Mouse (Mus musculus) kidney, embryonic 15.5 days (tissue): ENCODE measurements around the gene Abca13. TPM values are rescaled to one million over a fixed set of nuclear protein-coding genes. Genes with fewer than 3 reads are reported as not detected.
"Not testable (repeated sequence)": the region's sequence is repeated elsewhere in the genome, so short reads cannot be mapped to it uniquely, and the experiment has no call there.

Experiments
- ATAC-seq: fragments of 200-750 bp; cut with Nextera tagmentation; replicated peaks from 2 replicates; pipeline ENCODE4 v1.8.0; 2017; ENCODE audit warnings: moderate TSS enrichment; ENCODE audit not compliant: low FRiP score
- H3K27ac ChIP-seq: fragments of 300-500 bp; sonication (generic); 2 replicates; pipeline ENCODE4 v1.5.1; 2015; ENCODE audit warnings: mild to moderate bottlenecking, inconsistent platforms
- H3K27me3 ChIP-seq: fragments of 300-500 bp; sonication (generic); 2 replicates; pipeline ENCODE4 v1.6.1; 2015; ENCODE audit warnings: inconsistent platforms
- H3K36me3 ChIP-seq: fragments of 300-500 bp; sonication (generic); 2 replicates; pipeline ENCODE4 v1.6.1; 2015; ENCODE audit warnings: inconsistent platforms
- H3K4me1 ChIP-seq: fragments of 300-500 bp; sonication (generic); 2 replicates; pipeline ENCODE4 v1.6.1; 2015; ENCODE audit warnings: inconsistent platforms
- H3K4me2 ChIP-seq: fragments of 300-500 bp; sonication (generic); 2 replicates; pipeline ENCODE4 v1.6.1; 2015; ENCODE audit warnings: moderate library complexity, mild to moderate bottlenecking, inconsistent platforms
- H3K4me3 ChIP-seq: fragments of 300-500 bp; sonication (generic); replicated peaks from 2 replicates; pipeline ENCODE4 v1.5.1; 2015; ENCODE audit warnings: mild to moderate bottlenecking, inconsistent platforms
- H3K9ac ChIP-seq: fragments of 300-500 bp; sonication (generic); 2 replicates; pipeline ENCODE4 v1.6.1; 2015; ENCODE audit warnings: mild to moderate bottlenecking, inconsistent platforms
- H3K9me3 ChIP-seq: fragments of 300-500 bp; sonication (generic); replicated peaks from 2 replicates; pipeline ENCODE4 v1.6.1; 2016; ENCODE audit warnings: inconsistent platforms
- WGBS: fragments of 180-500 bp; shearing (Covaris S2); methylation state at CpG from one replicate; pipeline ENCODE4 v1.1.7; 2015; ENCODE audit warnings: mixed read lengths; 5-methylcytosine and 5-hydroxymethylcytosine counted together
- polyA plus RNA-seq: library from polyadenylated mRNA; unstranded; fragments of >200 nt; fragmentation: Nextera tagmentation; extraction: Ambion mirVana; gene quantifications from 2 replicates; pipeline ENCODE4 v1.2.1, GENCODE M21; 2015

Abca13 gene
- polyA plus RNA-seq, 1 experiment from 2014 or later = 0.16 TPM

DNA sequence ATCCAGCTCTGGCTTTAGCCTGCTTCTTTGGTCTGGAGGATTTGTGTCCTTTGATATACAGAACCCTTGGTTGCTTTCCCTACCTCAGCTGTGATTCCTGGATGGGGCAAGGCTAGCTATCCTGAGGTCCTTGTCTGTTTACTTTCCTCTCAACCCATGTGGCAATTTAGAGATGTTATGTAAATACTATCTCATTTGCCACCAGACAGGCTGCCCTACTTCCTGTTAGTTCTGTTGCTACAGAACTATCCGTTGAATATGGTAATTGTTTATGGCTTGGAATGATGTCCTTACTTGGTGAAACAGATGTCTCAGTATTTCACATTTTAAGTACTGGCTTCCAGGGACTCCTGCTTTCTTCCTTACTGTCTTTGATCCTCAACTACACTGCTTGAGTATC is 107.9 kb downstream of the Abca13 start:
- no peaks in the 10 kb centered on the region for H3K9me3 ChIP-seq
- H3K27me3 ChIP-seq = no peaks in the 10 kb centered on the region
- 46% methylated on average over 1 of the region's 1 CpGs for WGBS
- ATAC-seq = no peak
- no peaks in the 10 kb centered on the region for H3K4me1 ChIP-seq
- no peak overlapping the region for H3K4me3 ChIP-seq
- no peak overlapping the region for H3K27ac ChIP-seq
- H3K36me3 ChIP-seq = no peaks in the 10 kb centered on the region
- H3K4me2 ChIP-seq = no peak overlapping the region
- no peak overlapping the region for H3K9ac ChIP-seq

- no peak for ATAC-seq
- H3K36me3 ChIP-seq = no peaks in the 10 kb centered on the region
- H3K9me3 ChIP-seq = no peaks in the 10 kb centered on the region
- H3K9ac ChIP-seq = no peak overlapping the region
- H3K27ac ChIP-seq = no peak overlapping the region
- no peak overlapping the region for H3K4me3 ChIP-seq
- WGBS = 77% methylated on average over 4 of the region's 4 CpGs
- H3K27me3 ChIP-seq = no peaks in the 10 kb centered on the region
- H3K4me2 ChIP-seq = no peak overlapping the region
- H3K4me1 ChIP-seq = no peaks in the 10 kb centered on the region
Measured at GRCm38 (mm10) chr11:9305450-9305849, 113.7 kb downstream of the Abca13 start.

DNA sequence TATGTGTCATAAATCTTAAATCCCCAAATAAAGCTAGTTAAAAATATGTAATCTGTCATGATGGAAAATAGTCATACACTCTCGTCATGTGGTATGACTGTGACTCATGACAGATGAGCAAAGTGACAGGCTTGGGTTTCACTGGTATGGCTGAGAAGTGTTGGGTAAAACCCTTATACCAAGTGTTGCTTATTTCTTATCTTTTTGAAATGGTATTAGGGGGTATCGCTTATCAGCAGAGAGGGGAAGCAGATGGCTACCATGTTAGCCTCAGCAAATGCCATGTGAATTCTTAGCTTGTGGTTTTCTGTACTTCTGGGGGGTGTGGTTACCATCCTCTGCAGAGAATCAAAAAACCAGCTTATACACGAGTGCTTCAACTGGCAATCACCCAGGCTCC is 124.8 kb downstream of the Abca13 start:
- H3K36me3 ChIP-seq = no peaks in the 10 kb centered on the region
- WGBS = 67% methylated on average over 3 of the region's 3 CpGs
- no peak for ATAC-seq
- H3K27me3 ChIP-seq = no peaks in the 10 kb centered on the region
- no peak overlapping the region for H3K9ac ChIP-seq
- H3K27ac ChIP-seq = no peak overlapping the region
- H3K4me3 ChIP-seq = no peak overlapping the region
- H3K4me1 ChIP-seq = no peaks in the 10 kb centered on the region
- no peaks in the 10 kb centered on the region for H3K9me3 ChIP-seq
- H3K4me2 ChIP-seq = no peak overlapping the region

DNA sequence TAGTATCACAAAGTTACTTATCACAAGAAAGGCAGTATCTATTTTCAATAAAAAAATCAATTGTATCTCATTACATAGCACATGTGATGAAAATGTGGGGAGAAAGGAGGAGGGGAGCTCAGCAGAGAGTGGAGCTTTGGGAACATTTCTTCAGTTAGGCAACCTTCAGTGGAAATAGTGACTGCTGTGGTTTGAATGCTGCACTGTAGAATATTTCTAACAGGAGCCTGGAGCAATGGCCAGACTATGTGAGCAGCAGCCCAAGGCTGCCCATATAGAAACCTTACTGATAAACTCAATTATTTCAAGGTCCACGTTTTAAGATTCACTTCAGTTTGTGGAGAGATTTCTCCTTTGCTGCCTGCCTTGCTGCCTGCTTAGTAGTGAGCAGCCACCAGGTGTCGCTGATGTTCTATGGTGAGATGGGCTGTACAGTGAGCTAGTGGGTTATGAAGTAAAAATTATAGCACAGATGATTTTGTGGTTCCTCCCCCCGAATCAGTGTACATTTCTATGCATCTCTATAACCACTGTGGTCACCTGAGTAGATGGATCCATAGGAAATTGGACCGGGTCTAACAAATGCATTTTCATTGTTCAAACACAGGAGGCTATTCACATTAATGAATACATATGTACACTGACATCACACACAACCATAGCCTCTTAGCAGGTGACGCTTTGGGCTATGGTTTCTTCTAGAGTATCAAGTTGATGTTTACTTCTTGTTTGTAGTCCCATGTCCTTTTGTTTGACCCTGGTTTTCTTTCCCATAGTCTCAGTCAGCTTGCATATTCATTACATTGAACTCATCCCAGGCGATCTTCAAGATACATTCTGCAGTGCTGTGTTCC is 125.6 kb downstream of the Abca13 start:
- Histone ChIP-seq H3K9me3 (no peaks in the 10 kb centered on the region), H3K4me2 (no peak overlapping the region), H3K9ac (no peak overlapping the region), H3K4me3 (no peak overlapping the region), H3K27me3 (no peaks in the 10 kb centered on the region), H3K4me1 (no peaks in the 10 kb centered on the region), H3K27ac (no peak overlapping the region), H3K36me3 (no peaks in the 10 kb centered on the region)
- WGBS = 36% methylated on average over 6 of the region's 6 CpGs
- ATAC-seq = 0 out of 2 replicates have a peak, but pooled peaks have one; percentile 54

DNA sequence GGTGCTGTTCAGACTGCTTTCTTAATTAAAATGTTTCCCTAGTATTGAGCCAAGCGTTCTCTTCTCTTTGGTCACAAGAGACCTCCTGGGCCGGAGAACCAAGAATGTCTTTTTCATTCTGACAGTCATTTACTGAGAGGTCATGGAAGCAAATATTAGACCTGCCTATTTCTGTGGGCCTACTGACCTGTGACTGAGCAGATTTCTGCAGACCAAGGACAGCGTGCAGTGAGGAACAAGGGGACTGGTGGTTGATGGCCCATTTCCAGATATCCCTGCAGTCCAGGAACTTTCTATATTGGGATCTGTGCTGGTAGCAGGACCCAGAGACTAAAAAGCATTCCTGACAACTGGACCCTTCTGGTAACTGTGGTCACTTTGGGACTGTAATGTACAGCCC is 146.4 kb downstream of the Abca13 start:
- Histone ChIP-seq H3K9me3 (no peaks in the 10 kb centered on the region), H3K27me3 (no peaks in the 10 kb centered on the region), H3K9ac (no peak overlapping the region), H3K4me1 (no peaks in the 10 kb centered on the region), H3K36me3 (no peaks in the 10 kb centered on the region), H3K27ac (no peak overlapping the region), H3K4me2 (no peak overlapping the region), H3K4me3 (no peak overlapping the region)
- 68% methylated on average over 3 of the region's 3 CpGs for WGBS
- ATAC-seq = no peak

GRCm38 (mm10) chr11:9347724-9348123 is 156.0 kb downstream of the Abca13 start:
- no peaks in the 10 kb centered on the region for H3K27me3 ChIP-seq
- 48% methylated on average over 3 of the region's 3 CpGs for WGBS

GRCm38 (mm10) chr11:9373160-9373559 is 181.4 kb downstream of the Abca13 start:
- ATAC-seq = no peak
- Histone ChIP-seq H3K9ac (no peak overlapping the region), H3K36me3 (no peaks in the 10 kb centered on the region), H3K9me3 (no peaks in the 10 kb centered on the region), H3K4me3 (no peak overlapping the region), H3K4me2 (no peak overlapping the region), H3K27me3 (no peaks in the 10 kb centered on the region), H3K27ac (no peak overlapping the region), H3K4me1 (no peaks in the 10 kb centered on the region)
- WGBS = 81% methylated on average over 5 of the region's 5 CpGs

More at GRCm38 (mm10) chr11:9347724-9348123, 156.0 kb downstream of the Abca13 start:
- Histone ChIP-seq H3K9ac (no peak overlapping the region), H3K4me2 (no peak overlapping the region), H3K4me3 (no peak overlapping the region), H3K4me1 (no peaks in the 10 kb centered on the region), H3K36me3 (no peaks in the 10 kb centered on the region), H3K27ac (no peak overlapping the region), H3K9me3 (no peaks in the 10 kb centered on the region)
- no peak for ATAC-seq

DNA sequence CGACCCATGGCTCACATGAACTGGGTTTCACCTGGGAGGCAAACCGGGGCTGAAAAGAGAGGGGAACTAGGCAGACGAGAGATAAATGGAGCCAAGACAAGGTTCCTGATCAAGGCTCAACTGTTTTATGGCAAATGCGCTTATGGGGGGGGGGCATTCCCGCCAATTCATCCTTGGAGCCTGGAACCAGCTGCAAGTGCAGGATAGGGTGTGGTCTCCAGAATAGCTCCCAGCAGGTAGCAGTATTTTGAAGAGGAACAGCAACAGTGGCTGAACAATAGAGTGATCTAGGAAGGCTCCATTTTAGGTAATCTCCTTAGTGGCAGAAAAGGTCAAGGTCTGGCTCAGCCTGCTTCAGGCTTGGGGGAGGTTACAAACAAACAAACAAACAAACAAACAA is 182.7 kb downstream of the Abca13 start:
- not testable (repeated sequence) for H3K4me2 ChIP-seq, H3K27ac ChIP-seq, H3K9ac ChIP-seq, H3K27me3 ChIP-seq, H3K4me1 ChIP-seq, H3K9me3 ChIP-seq, H3K36me3 ChIP-seq, ATAC-seq, H3K4me3 ChIP-seq
- 77% methylated on average over 5 of the region's 5 CpGs for WGBS

DNA sequence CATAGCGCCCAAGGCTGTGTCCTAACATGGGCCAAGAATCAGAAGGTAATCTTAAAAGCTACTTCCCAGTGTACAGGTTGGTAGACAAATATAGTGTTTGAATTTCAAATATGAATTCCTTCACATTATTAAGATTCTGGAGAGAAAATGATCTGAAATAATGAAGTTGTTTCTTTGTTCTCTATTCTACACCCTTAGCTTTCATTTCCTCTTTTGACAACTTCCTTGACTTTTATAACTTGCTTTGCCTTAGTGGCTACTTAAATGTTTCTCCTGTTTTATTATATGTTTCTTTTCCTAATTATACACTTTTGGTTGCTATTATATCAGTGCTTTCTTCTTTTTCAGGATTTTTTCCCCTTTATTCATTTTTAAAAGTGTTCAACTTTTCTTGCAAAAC is 196.8 kb downstream of the Abca13 start:
- Histone ChIP-seq H3K9ac (no peak overlapping the region), H3K4me2 (no peak overlapping the region), H3K27ac (no peak overlapping the region), H3K4me1 (no peaks in the 10 kb centered on the region), H3K36me3 (no peaks in the 10 kb centered on the region), H3K27me3 (no peaks in the 10 kb centered on the region), H3K9me3 (no peaks in the 10 kb centered on the region), H3K4me3 (no peak overlapping the region)
- ATAC-seq = no peak
- WGBS = 94% methylated on average over 1 of the region's 1 CpGs

DNA sequence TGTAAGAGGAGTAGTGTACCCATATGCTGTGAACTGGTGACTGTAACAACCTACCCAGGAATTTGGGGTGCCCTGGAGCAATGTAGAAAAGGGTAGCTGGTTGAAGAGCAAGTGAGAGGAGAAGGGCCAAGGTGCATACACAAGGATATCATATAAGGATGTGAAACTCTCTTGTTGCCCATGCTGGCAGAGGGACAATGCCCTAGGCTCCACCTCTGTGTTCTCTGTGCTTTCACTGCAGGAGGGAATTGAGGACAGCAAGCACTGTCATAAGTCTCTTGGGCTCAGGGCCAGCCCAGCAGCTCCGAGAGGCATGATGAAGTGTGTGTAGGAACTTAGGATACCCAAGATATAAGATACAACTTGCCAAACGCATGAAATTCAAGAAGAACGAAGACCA is 225.2 kb downstream of the Abca13 start:
- WGBS = 67% methylated on average over 3 of the region's 3 CpGs

DNA sequence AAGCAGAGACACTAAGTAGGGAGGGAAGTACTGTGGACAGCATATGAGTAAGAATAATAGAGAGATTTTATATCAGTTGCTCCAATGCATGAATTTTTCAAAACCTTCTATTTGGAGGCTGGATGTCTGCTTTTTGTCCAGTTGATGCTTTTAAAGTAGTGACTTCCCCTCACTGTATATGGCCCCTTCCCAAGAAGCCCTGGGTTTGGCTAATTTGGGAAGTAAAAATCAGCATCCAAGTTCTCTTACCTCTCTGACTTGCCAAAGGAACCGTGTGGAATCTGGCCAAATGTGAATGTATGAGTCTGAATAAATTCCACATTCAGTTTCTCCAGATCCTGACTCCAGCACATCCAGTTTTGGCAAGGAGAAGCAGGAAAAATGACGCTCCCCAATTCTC is 228.5 kb downstream of the Abca13 start:
- no peak for ATAC-seq
- H3K4me2 ChIP-seq = no peak overlapping the region
- no peak overlapping the region for H3K4me3 ChIP-seq
- H3K27me3 ChIP-seq = no peaks in the 10 kb centered on the region
- H3K9ac ChIP-seq = no peak overlapping the region
- H3K36me3 ChIP-seq = no peaks in the 10 kb centered on the region
- no peak overlapping the region for H3K27ac ChIP-seq
- 51% methylated on average over 2 of the region's 2 CpGs for WGBS
- no peaks in the 10 kb centered on the region for H3K9me3 ChIP-seq
- no peaks in the 10 kb centered on the region for H3K4me1 ChIP-seq

More for the DNA sequence above, 225.2 kb downstream of the Abca13 start:
- H3K36me3 ChIP-seq = no peaks in the 10 kb centered on the region
- ATAC-seq = no peak
- H3K4me1 ChIP-seq = no peaks in the 10 kb centered on the region
- H3K27ac ChIP-seq = no peak overlapping the region
- H3K27me3 ChIP-seq = no peaks in the 10 kb centered on the region
- no peaks in the 10 kb centered on the region for H3K9me3 ChIP-seq
- no peak overlapping the region for H3K4me2 ChIP-seq
- H3K9ac ChIP-seq = no peak overlapping the region
- no peak overlapping the region for H3K4me3 ChIP-seq

DNA sequence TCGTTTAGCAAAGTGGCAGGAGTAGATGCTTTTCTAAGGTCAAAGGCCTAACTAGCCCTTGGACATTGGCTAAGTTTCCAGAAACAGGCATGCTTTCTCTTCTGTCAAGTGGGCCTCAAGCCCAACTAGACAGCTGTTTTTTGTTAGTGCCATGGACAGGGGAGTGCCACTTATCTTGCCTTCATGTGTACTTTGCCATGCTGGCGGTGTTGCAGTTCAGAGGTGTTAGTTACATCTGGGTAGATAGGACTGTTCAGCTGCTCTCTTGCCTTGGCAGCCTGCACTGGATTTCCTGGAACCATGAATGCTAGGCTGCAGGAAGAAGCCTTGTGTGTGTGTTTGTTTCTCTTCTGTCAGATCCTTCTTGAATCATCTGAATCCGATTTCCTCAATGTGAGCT is 235.7 kb downstream of the Abca13 start:
- no peaks in the 10 kb centered on the region for H3K4me1 ChIP-seq
- no peak overlapping the region for H3K4me2 ChIP-seq
- no peak overlapping the region for H3K4me3 ChIP-seq
- H3K9ac ChIP-seq = no peak overlapping the region
- no peak overlapping the region for H3K27ac ChIP-seq
- no peaks in the 10 kb centered on the region for H3K36me3 ChIP-seq
- ATAC-seq = no peak
- no peaks in the 10 kb centered on the region for H3K27me3 ChIP-seq
- WGBS = 63% methylated on average over 3 of the region's 3 CpGs
- no peaks in the 10 kb centered on the region for H3K9me3 ChIP-seq

DNA sequence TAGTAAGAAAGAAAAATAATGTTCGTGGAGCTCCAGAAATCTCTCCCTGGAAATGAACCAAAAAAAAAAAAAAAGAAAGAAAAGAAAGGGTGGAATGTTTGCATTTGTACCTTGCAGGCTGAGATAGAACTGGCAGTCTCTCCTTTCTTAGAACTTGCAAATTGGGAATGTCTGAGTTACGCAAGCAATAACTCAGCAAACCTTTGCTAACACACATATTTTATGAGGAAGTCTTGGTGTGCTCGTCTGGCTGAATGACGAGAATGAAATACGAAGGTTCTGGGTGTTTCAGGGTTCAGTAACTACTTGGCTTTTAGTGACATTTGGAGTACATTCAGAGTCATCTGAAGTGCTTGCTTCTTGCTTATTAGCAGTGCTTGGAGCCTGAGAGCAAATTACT is 241.1 kb downstream of the Abca13 start:
- Histone ChIP-seq H3K4me3 (no peak overlapping the region), H3K4me2 (no peak overlapping the region), H3K36me3 (no peaks in the 10 kb centered on the region), H3K27me3 (no peaks in the 10 kb centered on the region), H3K4me1 (no peaks in the 10 kb centered on the region), H3K27ac (no peak overlapping the region), H3K9me3 (no peaks in the 10 kb centered on the region), H3K9ac (no peak overlapping the region)
- no peak for ATAC-seq
- 43% methylated on average over 5 of the region's 5 CpGs for WGBS
